Mouse (Mus musculus) stomach, embryonic 16.5 days (tissue): ENCODE results near the gene Rnase13. TPM values are rescaled to one million over a fixed set of nuclear protein-coding genes. Genes with fewer than 3 reads are reported as not detected.

Source experiments
- ATAC-seq: fragments of 200-750 bp; cut with Nextera tagmentation; 2 replicates; pipeline ENCODE4 v1.8.0; 2017; ENCODE audit warnings: moderate number of reproducible peaks, moderate TSS enrichment; ENCODE audit not compliant: insufficient read depth, low FRiP score
- H3K27ac ChIP-seq: fragments of 300-500 bp; sonication (generic); 2 replicates; pipeline ENCODE4 v1.5.1; 2014; ENCODE audit warnings: low read length
- H3K27me3 ChIP-seq: fragments of 300-500 bp; sonication (generic); 2 replicates; pipeline ENCODE4 v1.6.1; 2014; ENCODE audit warnings: low read length, control low read depth, mixed read lengths; ENCODE audit not compliant: control insufficient read depth, insufficient read depth
- H3K36me3 ChIP-seq: fragments of 300-500 bp; sonication (generic); 2 replicates; pipeline ENCODE4 v1.6.1; 2014; ENCODE audit warnings: low read length; ENCODE audit not compliant: control insufficient read depth, insufficient read depth
- H3K4me1 ChIP-seq: fragments of 300-500 bp; sonication (generic); 2 replicates; pipeline ENCODE4 v1.6.1; 2014; ENCODE audit warnings: low read length, control low read depth, mixed read lengths; ENCODE audit not compliant: control insufficient read depth, insufficient read depth
- H3K4me2 ChIP-seq: fragments of 300-500 bp; sonication (generic); 2 replicates; pipeline ENCODE4 v1.6.1; 2014; ENCODE audit warnings: low read depth, low read length, mixed read lengths
- H3K4me3 ChIP-seq: fragments of 300-500 bp; sonication (generic); replicated peaks from 2 replicates; pipeline ENCODE4 v1.5.1; 2014; ENCODE audit warnings: mild to moderate bottlenecking, low read length
- H3K9ac ChIP-seq: fragments of 300-500 bp; sonication (generic); 2 replicates; pipeline ENCODE4 v1.6.1; 2014; ENCODE audit warnings: low read length
- H3K9me3 ChIP-seq: fragments of 300-500 bp; sonication (generic); replicated peaks from 2 replicates; pipeline ENCODE4 v1.6.1; 2016; ENCODE audit warnings: low read length, control low read depth; ENCODE audit not compliant: control insufficient read depth
- WGBS: fragments of 180-500 bp; shearing (Covaris S2); extraction: QIAGEN DNeasy Blood & Tissue Kit; methylation state at CpG from one replicate; pipeline ENCODE4 v1.1.7; 2014; 5-methylcytosine and 5-hydroxymethylcytosine counted together
- polyA plus RNA-seq: library from polyadenylated mRNA; unstranded; fragments of >200 nt; fragmentation: Nextera tagmentation; extraction: Ambion mirVana; gene quantifications from 2 replicates; pipeline ENCODE4 v1.2.1, GENCODE M21; 2015

Rnase13 gene
- not detected in 2 replicates for polyA plus RNA-seq

GRCm38 (mm10) chr14:51922571-51922865 lies at the start of gene Rnase13:
TSS of gene Rnase13 (minus strand) at chr14:51922773.
- Histone ChIP-seq H3K4me3 (no peak within 1 kb of the TSS), H3K9ac (peak within 1 kb of the TSS; percentile 28; the same call in 1 of the 2 replicates), H3K4me1 (peaks cover 17% of the 10 kb centered on the region), H3K36me3 (no peaks in the 10 kb centered on the region), H3K9me3 (no peaks in the 10 kb centered on the region), H3K27ac (peak within 1 kb of the TSS; percentile 74), H3K4me2 (no peak within 1 kb of the TSS), H3K27me3 (no peaks in the 10 kb centered on the region)
- 93% methylated on average over 7 of the region's 7 CpGs for WGBS
- no peak for ATAC-seq

GRCm38 (mm10) chr14:51967400-51967799 lies 44.8 kb upstream of the Rnase13 start:
- H3K9me3 ChIP-seq: no peaks in the 10 kb centered on the region
- no peak overlapping the region for H3K4me2 ChIP-seq
- no peaks in the 10 kb centered on the region for H3K36me3 ChIP-seq
- no peak overlapping the region for H3K9ac ChIP-seq
- no peaks in the 10 kb centered on the region for H3K4me1 ChIP-seq
- H3K4me3 ChIP-seq: no peak overlapping the region
- H3K27ac ChIP-seq: no peak overlapping the region
- WGBS: 55% methylated on average over 3 of the region's 3 CpGs
- H3K27me3 ChIP-seq: no peaks in the 10 kb centered on the region
- ATAC-seq: 0 out of 2 replicates have a peak, but pooled peaks have one; percentile 21

- Histone ChIP-seq H3K36me3 (no peaks in the 10 kb centered on the region), H3K27me3 (no peaks in the 10 kb centered on the region), H3K4me1 (no peaks in the 10 kb centered on the region), H3K4me2 (no peak overlapping the region), H3K27ac (no peak overlapping the region), H3K9me3 (no peaks in the 10 kb centered on the region), H3K4me3 (no peak overlapping the region), H3K9ac (no peak overlapping the region)
- 86% methylated on average over 2 of the region's 2 CpGs for WGBS
- no peak for ATAC-seq
These were observed 37.7 kb upstream of the Rnase13 start for GRCm38 (mm10) chr14:51960316-51960715.

GRCm38 (mm10) chr14:51943336-51943735 lies 20.8 kb upstream of the Rnase13 start:
- H3K4me3 ChIP-seq: no peak overlapping the region
- no peak for ATAC-seq
- H3K9ac ChIP-seq: no peak overlapping the region
- H3K9me3 ChIP-seq: 0 out of 2 replicates have a peak, but pooled peaks cover 3% of the 10 kb centered on the region
- H3K36me3 ChIP-seq: no peaks in the 10 kb centered on the region
- peaks cover 6% of the 10 kb centered on the region; the same call in 1 of the 2 replicates for H3K4me1 ChIP-seq
- no peak overlapping the region for H3K4me2 ChIP-seq
- H3K27me3 ChIP-seq: no peaks in the 10 kb centered on the region
- H3K27ac ChIP-seq: no peak overlapping the region
- WGBS: 71% methylated on average over 6 of the region's 6 CpGs

GRCm38 (mm10) chr14:51942236-51942635 lies 19.7 kb upstream of the Rnase13 start:
- Histone ChIP-seq H3K9ac (no peak overlapping the region), H3K9me3 (peaks cover 9% of the 10 kb centered on the region; the same call in 1 of the 2 replicates), H3K27me3 (no peaks in the 10 kb centered on the region), H3K4me1 (peaks cover 6% of the 10 kb centered on the region; the same call in 1 of the 2 replicates), H3K4me2 (no peak overlapping the region), H3K4me3 (no peak overlapping the region), H3K36me3 (no peaks in the 10 kb centered on the region), H3K27ac (no peak overlapping the region)
- no peak for ATAC-seq
- WGBS: 63% methylated on average over 7 of the region's 7 CpGs

- 66% methylated on average over 9 of the region's 9 CpGs for WGBS
- Histone ChIP-seq H3K9ac (no peak overlapping the region; the same call in 1 of the 2 replicates), H3K9me3 (peaks cover 9% of the 10 kb centered on the region; the same call in 1 of the 2 replicates), H3K4me2 (no peak overlapping the region), H3K27me3 (no peaks in the 10 kb centered on the region), H3K27ac (no peak overlapping the region), H3K4me3 (no peak overlapping the region), H3K36me3 (no peaks in the 10 kb centered on the region), H3K4me1 (peaks cover 6% of the 10 kb centered on the region; the same call in 1 of the 2 replicates)
- no peak for ATAC-seq
These were observed 19.0 kb upstream of the Rnase13 start for GRCm38 (mm10) chr14:51941577-51941976.

GRCm38 (mm10) chr14:51940944-51941560 lies 18.5 kb upstream of the Rnase13 start:
- no peaks in the 10 kb centered on the region for H3K27me3 ChIP-seq
- H3K36me3 ChIP-seq: no peaks in the 10 kb centered on the region
- H3K4me2 ChIP-seq: no peak overlapping the region
- peak overlapping the region; percentile 35; the same call in 1 of the 2 replicates for H3K9ac ChIP-seq
- no peak overlapping the region for H3K4me3 ChIP-seq
- H3K9me3 ChIP-seq: peaks cover 9% of the 10 kb centered on the region; the same call in 1 of the 2 replicates
- no peak overlapping the region for H3K27ac ChIP-seq
- H3K4me1 ChIP-seq: peaks cover 6% of the 10 kb centered on the region; the same call in 1 of the 2 replicates
- WGBS: 41% methylated on average over 8 of the region's 8 CpGs
- ATAC-seq: peak; percentile 47; the same call in 1 of the 2 replicates

- Histone ChIP-seq H3K9ac (no peak overlapping the region), H3K4me1 (peaks cover 6% of the 10 kb centered on the region; the same call in 1 of the 2 replicates), H3K9me3 (peaks cover 12% of the 10 kb centered on the region; the same call in 1 of the 2 replicates), H3K4me3 (no peak overlapping the region), H3K36me3 (no peaks in the 10 kb centered on the region), H3K27me3 (no peaks in the 10 kb centered on the region), H3K27ac (no peak overlapping the region), H3K4me2 (no peak overlapping the region)
- ATAC-seq: no peak
- WGBS: 82% methylated on average over 9 of the region's 9 CpGs
These were observed 16.4 kb upstream of the Rnase13 start for GRCm38 (mm10) chr14:51939005-51939404.

GRCm38 (mm10) chr14:51932092-51933020 lies 9.8 kb upstream of the Rnase13 start:
- no peaks in the 10 kb centered on the region for H3K36me3 ChIP-seq
- no peaks in the 10 kb centered on the region for H3K27me3 ChIP-seq
- H3K4me3 ChIP-seq: no peak overlapping the region
- WGBS: 32% methylated on average over 10 of the region's 10 CpGs
- peak; percentile 52; the same call in 1 of the 2 replicates for ATAC-seq
- peaks cover 24% of the 10 kb centered on the region for H3K4me1 ChIP-seq
- H3K27ac ChIP-seq: peak overlapping the region; percentile 92
- peak overlapping the region; percentile 35; the same call in 1 of the 2 replicates for H3K9ac ChIP-seq
- 0 out of 2 replicates have a peak, but pooled peaks cover 2% of the 10 kb centered on the region for H3K9me3 ChIP-seq
- no peak overlapping the region for H3K4me2 ChIP-seq
